ENCODE assay signal across 8 mouse cellular contexts in genomic region chr9:48834541-48835411, GRCm38 (mm10). TPM values are rescaled to one million over a fixed set of nuclear protein-coding genes. Genes with fewer than 3 reads are reported as not detected.
DNase-seq lines count a peak whose midpoint lies in the region; ATAC-seq and TF ChIP-seq lines count a peak whose summit lies in the region.

No protein-coding gene starts in this region.

- H3K27me3 ChIP-seq in lung, embryonic 14.5 days (ENCODE audit: insufficient read depth, low read length), result peaks cover 74% of the 10 kb centered on the region
- peaks cover 31% of the 10 kb centered on the region for H3K27me3 ChIP-seq in forebrain, embryonic 16.5 days (replicated peaks; ENCODE audit: control insufficient read depth, insufficient read depth, low read length)
- H3K27me3 ChIP-seq in intestine, embryonic 14.5 days (replicated peaks; ENCODE audit: control insufficient read depth, insufficient read depth, low read length), result peaks cover 61% of the 10 kb centered on the region
- peaks cover 98% of the 10 kb centered on the region for H3K27me3 ChIP-seq in liver, embryonic 12.5 days (replicated peaks)
- H3K27me3 ChIP-seq in neural tube, embryonic 15.5 days (replicated peaks), result peaks cover 21% of the 10 kb centered on the region

- no peak for ATAC-seq in lung, embryonic 14.5 days (ENCODE audit: insufficient read depth)
- ATAC-seq in forebrain, embryonic 16.5 days, result no peak; the same call in 1 of the 2 replicates
- ATAC-seq in intestine, embryonic 14.5 days (replicated peaks; ENCODE audit: low FRiP score, low TSS enrichment, low read depth), result no peak; the same call in 1 of the 2 replicates
- no peak for ATAC-seq in liver, embryonic 12.5 days
- 0 out of 2 replicates have a peak, but pooled peaks have one; percentile 25 for ATAC-seq in neural tube, embryonic 15.5 days (ENCODE audit: low FRiP score)

- no peaks in the 10 kb centered on the region for H3K36me3 ChIP-seq in lung, embryonic 14.5 days (ENCODE audit: insufficient read depth)
- H3K36me3 ChIP-seq in forebrain, embryonic 16.5 days (ENCODE audit: control insufficient read depth, insufficient read depth), result no peaks in the 10 kb centered on the region
- H3K36me3 ChIP-seq in intestine, embryonic 14.5 days (ENCODE audit: control insufficient read depth, insufficient read depth, low read length), result no peaks in the 10 kb centered on the region
- no peaks in the 10 kb centered on the region for H3K36me3 ChIP-seq in liver, embryonic 12.5 days
- H3K36me3 ChIP-seq in neural tube, embryonic 15.5 days, result no peaks in the 10 kb centered on the region; the same call in 1 of the 2 replicates

- peak; percentile 43 for DNase-seq in lung, embryonic 14.5 days
- DNase-seq in lung, postnatal 36 days, result no peak
- peak; percentile 80 for DNase-seq in intestine, embryonic 14.5 days (ENCODE audit: low spot score)
- DNase-seq in B cell, adult 2 months, result no peak

- no peak for TF ChIP-seq CTCF in lung, embryonic 14.5 days (IDR thresholded peaks at IDR 0.05; ENCODE audit: low read depth)
- no peak for TF ChIP-seq CTCF in bone marrow macrophage, adult 2 months (IDR thresholded peaks at IDR 0.05; ENCODE audit: low read depth, low read length)

- under 1% methylated on average over 64 of the region's 65 CpGs for WGBS in lung, embryonic 14.5 days
- under 1% methylated on average over 65 of the region's 65 CpGs for WGBS in forebrain, embryonic 16.5 days
- under 1% methylated on average over 65 of the region's 65 CpGs for WGBS in intestine, embryonic 14.5 days
- WGBS in liver, embryonic 12.5 days (ENCODE audit: insufficient replicate concordance), result 1% methylated on average over 65 of the region's 65 CpGs
- WGBS in neural tube, embryonic 15.5 days, result under 1% methylated on average over 65 of the region's 65 CpGs

- no peak for TF ChIP-seq POLR2A in bone marrow macrophage, adult 2 months (IDR thresholded peaks at IDR 0.05; ENCODE audit: borderline replicate concordance, low read depth, low read length)

- peak overlapping the region; percentile 56 for H3K4me3 ChIP-seq in lung, embryonic 14.5 days (ENCODE audit: low read depth, low read length)
- H3K4me3 ChIP-seq in bone marrow macrophage, adult 2 months (ENCODE audit: insufficient read depth, low read length), result peak overlapping the region; percentile 57
- peak overlapping the region; percentile 66 for H3K4me3 ChIP-seq in forebrain, embryonic 16.5 days (replicated peaks; ENCODE audit: low read length)
- H3K4me3 ChIP-seq in intestine, embryonic 14.5 days (ENCODE audit: low read depth, low read length), result peak overlapping the region; percentile 55
- peak overlapping the region; percentile 61 for H3K4me3 ChIP-seq in liver, embryonic 12.5 days
- peak overlapping the region; percentile 70 for H3K4me3 ChIP-seq in neural tube, embryonic 15.5 days (replicated peaks)

- no peak overlapping the region for H3K27ac ChIP-seq in lung, embryonic 14.5 days (ENCODE audit: low read depth)
- no peak overlapping the region for H3K27ac ChIP-seq in bone marrow macrophage, adult 2 months (ENCODE audit: insufficient read depth, low read depth, low read length)
- no peak overlapping the region for H3K27ac ChIP-seq in forebrain, embryonic 16.5 days (ENCODE audit: low read length)
- no peak overlapping the region for H3K27ac ChIP-seq in intestine, embryonic 14.5 days (ENCODE audit: low read depth)
- H3K27ac ChIP-seq in liver, embryonic 12.5 days, result no peak overlapping the region
- H3K27ac ChIP-seq in neural tube, embryonic 15.5 days (replicated peaks), result peak overlapping the region; percentile 64

- H3K4me1 ChIP-seq in lung, embryonic 14.5 days (ENCODE audit: insufficient read depth), result no peaks in the 10 kb centered on the region
- H3K4me1 ChIP-seq in bone marrow macrophage, adult 2 months (ENCODE audit: control insufficient read depth, insufficient read depth, low read length), result no peaks in the 10 kb centered on the region
- peaks cover 27% of the 10 kb centered on the region for H3K4me1 ChIP-seq in forebrain, embryonic 16.5 days (replicated peaks; ENCODE audit: control insufficient read depth, insufficient read depth, low read length)
- H3K4me1 ChIP-seq in intestine, embryonic 14.5 days (replicated peaks; ENCODE audit: control insufficient read depth, insufficient read depth, low read length), result peaks cover 18% of the 10 kb centered on the region
- H3K4me1 ChIP-seq in liver, embryonic 12.5 days, result peaks cover 31% of the 10 kb centered on the region
- peaks cover 49% of the 10 kb centered on the region for H3K4me1 ChIP-seq in neural tube, embryonic 15.5 days

- H3K9me3 ChIP-seq in lung, embryonic 14.5 days (ENCODE audit: low read depth, low read length), result no peaks in the 10 kb centered on the region
- H3K9me3 ChIP-seq in forebrain, embryonic 16.5 days (ENCODE audit: control insufficient read depth, low read length), result no peaks in the 10 kb centered on the region
- H3K9me3 ChIP-seq in intestine, embryonic 14.5 days (ENCODE audit: control insufficient read depth, low read length), result no peaks in the 10 kb centered on the region
- H3K9me3 ChIP-seq in liver, embryonic 12.5 days (replicated peaks), result no peaks in the 10 kb centered on the region
- H3K9me3 ChIP-seq in neural tube, embryonic 15.5 days (replicated peaks), result no peaks in the 10 kb centered on the region

- H3K4me2 ChIP-seq in lung, embryonic 14.5 days, result peak overlapping the region; percentile 96
- peak overlapping the region; percentile 99 for H3K4me2 ChIP-seq in forebrain, embryonic 16.5 days (ENCODE audit: low read length)
- H3K4me2 ChIP-seq in intestine, embryonic 14.5 days (ENCODE audit: low read length), result peak overlapping the region; percentile 95
- peak overlapping the region; percentile 85 for H3K4me2 ChIP-seq in liver, embryonic 12.5 days
- H3K4me2 ChIP-seq in neural tube, embryonic 15.5 days, result peak overlapping the region; percentile 97

- peak overlapping the region; percentile 46; the same call in 1 of the 2 replicates for H3K9ac ChIP-seq in lung, embryonic 14.5 days
- H3K9ac ChIP-seq in forebrain, embryonic 16.5 days (replicated peaks; ENCODE audit: low read depth, low read length), result peak overlapping the region; percentile 65
- peak overlapping the region; percentile 45; the same call in 1 of the 2 replicates for H3K9ac ChIP-seq in intestine, embryonic 14.5 days (ENCODE audit: low read length)
- peak overlapping the region; percentile 47 for H3K9ac ChIP-seq in liver, embryonic 12.5 days
- peak overlapping the region; percentile 72 for H3K9ac ChIP-seq in neural tube, embryonic 15.5 days (replicated peaks)

RNA-seq across cellular contexts. Expression of gene Zbtb16, which starts 1.2 kb away (rescaled TPM):
- polyA plus RNA-seq in lung, embryonic 14.5 days (2014; fragmentation: Nextera tagmentation; extraction: Ambion mirVana), result 0.71 and 1.2 TPM in 2 replicates
- polyA plus RNA-seq in bone marrow macrophage, adult 2 months (2012; ENCODE audit: insufficient read depth, insufficient read length, missing spikeins), result 2.7 and 2.9 TPM in 2 replicates
- polyA plus RNA-seq in forebrain, embryonic 16.5 days (2015; fragmentation: Nextera tagmentation; extraction: Ambion mirVana), result 5.1 and 6.1 TPM in 2 replicates
- polyA plus RNA-seq in intestine, embryonic 14.5 days (2014; fragmentation: Nextera tagmentation; extraction: Ambion mirVana), result 2.4 and 3.4 TPM in 2 replicates
- polyA plus RNA-seq in liver, embryonic 12.5 days (2016; fragmentation: Nextera tagmentation; extraction: Ambion mirVana), result 1.5 and 1.6 TPM in 2 replicates
- polyA plus RNA-seq in neural tube, embryonic 15.5 days (2015; fragmentation: Nextera tagmentation; extraction: Ambion mirVana), result 9.7 and 10.8 TPM in 2 replicates

Comparison
In these comparisons a context has a peak if more than half of its experiments do, and no peak if none do; other contexts are left out.
1. DNase-seq: peak in lung, embryonic 14.5 days (single experiment) and intestine, embryonic 14.5 days (single experiment); none in lung, postnatal 36 days (single experiment) and B cell, adult 2 months (0 of 2).
2. Peak in every context shown above with its lines, with median percentiles within 50 percentile points of each other: H3K4me2 ChIP-seq, H3K4me3 ChIP-seq and H3K9ac ChIP-seq.